Mouse (Mus musculus) bone marrow, adult 2 months (tissue): ENCODE measurements around the gene Det1. TPM values are rescaled to one million over a fixed set of nuclear protein-coding genes. Genes with fewer than 3 reads are reported as not detected.

Experiments
- H3K27ac ChIP-seq: fragments of 200-500 bp; 2 replicates; pipeline ENCODE4 v1.5.1; 2012; ENCODE audit warnings: low read depth, mild to moderate bottlenecking, control low read depth, inconsistent platforms, low read length; ENCODE audit not compliant: control insufficient read depth, poor library complexity, insufficient read depth
- H3K4me1 ChIP-seq: fragments of 200-500 bp; 2 replicates; pipeline ENCODE4 v1.6.1; 2011; ENCODE audit warnings: low read length; ENCODE audit not compliant: control insufficient read depth, insufficient read depth
- H3K4me3 ChIP-seq: fragments of 200-500 bp; replicated peaks from 2 replicates; pipeline ENCODE3; 2011; ENCODE audit warnings: mild to moderate bottlenecking, low read depth, low read length, control low read depth; ENCODE audit not compliant: control insufficient read depth
- CTCF ChIP-seq: fragments of 200-500 bp; IDR thresholded peaks from 2 replicates; pipeline ENCODE4 v1.5.1; 2011; ENCODE audit warnings: low read length, control low read depth; ENCODE audit not compliant: control insufficient read depth, insufficient read depth
- POLR2A ChIP-seq: fragments of 200-500 bp; IDR thresholded peaks from 2 replicates; pipeline ENCODE4 v1.6.1; 2011; ENCODE audit warnings: low read depth, mild to moderate bottlenecking, control low read depth, low read length, borderline replicate concordance; ENCODE audit not compliant: control insufficient read depth
- WGBS: fragments of 180-500 bp; shearing (Covaris S2); methylation state at CpG from one replicate; pipeline ENCODE4 v1.1.7; 2018; 5-methylcytosine and 5-hydroxymethylcytosine counted together
- polyA plus RNA-seq: library from polyadenylated mRNA; stranded (reverse); fragments of >200 nt; gene quantifications from 2 replicates; pipeline ENCODE4 v1.2.4, GENCODE M21; 2011; ENCODE audit warnings: low replicate concordance; ENCODE audit not compliant: missing spikeins, insufficient read depth, insufficient read length

Det1 gene
- polyA plus RNA-seq, 1 experiment: 5.2 TPM

- no peak for TF ChIP-seq CTCF
- TF ChIP-seq POLR2A: no peak
- 6% methylated on average over 6 of the region's 6 CpGs for WGBS
- no peak overlapping the region for H3K27ac ChIP-seq
These were observed 37.1 kb upstream of the Det1 start for GRCm38 (mm10) chr7:78884139-78884538.

GRCm38 (mm10) chr7:78883726-78884060, 36.6 kb upstream of the Det1 start:
- 12% methylated on average over 8 of the region's 8 CpGs for WGBS

More at GRCm38 (mm10) chr7:78884139-78884538, 37.1 kb upstream of the Det1 start:
- Histone ChIP-seq H3K4me3 (no peak overlapping the region), H3K4me1 (no peaks in the 10 kb centered on the region)

GRCm38 (mm10) chr7:78883016-78883725, 36.1 kb upstream of the Det1 start:
- H3K4me1 ChIP-seq: no peaks in the 10 kb centered on the region
- H3K4me3 ChIP-seq: no peak overlapping the region
- no peak overlapping the region for H3K27ac ChIP-seq
- 7% methylated on average over 34 of the region's 34 CpGs for WGBS
- no peak for TF ChIP-seq POLR2A
- TF ChIP-seq CTCF: no peak

More at GRCm38 (mm10) chr7:78883726-78884060, 36.6 kb upstream of the Det1 start:
- Histone ChIP-seq H3K4me3 (no peak overlapping the region), H3K4me1 (no peaks in the 10 kb centered on the region), H3K27ac (no peak overlapping the region)
- TF ChIP-seq POLR2A (no peak), CTCF (no peak)

DNA sequence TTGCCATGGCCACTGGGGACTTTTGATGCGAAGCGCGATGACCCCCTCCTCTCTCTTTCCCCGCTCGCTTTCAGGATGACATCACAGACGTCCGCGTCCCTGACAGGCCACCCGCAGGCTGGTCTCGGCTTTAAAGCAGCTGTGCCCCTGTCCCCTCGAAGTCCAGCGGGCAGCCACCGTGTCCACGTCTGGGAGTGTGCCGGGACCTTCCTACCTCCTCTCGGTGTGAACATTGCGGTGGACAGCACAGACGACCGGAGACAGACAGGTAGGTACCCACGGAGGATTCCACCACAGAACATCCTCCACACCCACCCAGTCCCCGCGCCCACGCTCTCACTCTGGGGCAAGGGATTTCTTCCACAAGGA, 35.4 kb upstream of the Det1 start:
- 4% methylated on average over 23 of the region's 23 CpGs for WGBS
- TF ChIP-seq CTCF: no peak
- no peak for TF ChIP-seq POLR2A
- Histone ChIP-seq H3K4me1 (no peaks in the 10 kb centered on the region), H3K27ac (no peak overlapping the region), H3K4me3 (no peak overlapping the region)

DNA sequence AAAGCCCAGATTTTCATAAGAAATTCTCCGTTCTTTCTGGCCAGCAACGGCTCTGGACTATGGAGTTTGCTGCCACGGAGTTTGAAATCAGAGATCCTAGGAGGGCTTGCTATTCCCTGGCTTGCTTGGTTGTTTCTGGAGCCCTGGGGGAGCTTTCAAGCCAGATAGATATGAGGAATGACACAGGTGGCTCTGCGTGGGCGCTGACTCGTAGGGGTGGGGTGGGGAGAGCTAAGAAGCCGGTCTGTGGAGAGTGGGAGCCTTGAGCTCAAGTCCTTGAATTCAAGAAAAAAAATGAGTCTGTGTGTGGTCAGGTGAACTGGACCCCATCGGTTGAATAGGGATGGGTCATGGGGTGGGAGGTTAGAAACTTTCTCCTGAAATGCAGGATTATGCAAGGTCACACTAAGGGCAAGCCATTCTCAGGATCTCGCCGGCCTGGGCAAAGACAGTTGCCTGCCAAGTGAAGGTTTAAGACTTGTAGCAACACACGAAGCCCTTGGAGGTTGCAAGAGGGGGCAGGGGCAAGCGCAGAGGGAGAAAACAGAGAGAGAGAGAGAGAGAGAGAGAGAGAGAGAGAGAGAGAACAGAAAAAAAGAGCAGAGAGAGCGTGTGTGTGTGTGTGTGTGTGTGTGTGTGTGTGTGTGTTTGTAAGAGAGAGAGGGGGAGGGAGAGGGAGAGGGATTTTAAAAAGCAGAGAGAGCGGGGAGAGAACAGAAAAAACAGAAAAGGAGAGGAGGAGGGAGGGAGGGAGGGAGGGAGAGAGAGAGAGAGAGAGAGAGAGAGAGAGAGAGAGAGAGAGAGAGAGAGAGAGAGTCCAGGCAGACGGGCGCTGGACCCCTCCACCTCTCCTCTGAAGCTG, 34.8 kb upstream of the Det1 start:
- TF ChIP-seq CTCF: no peak
- no peak for TF ChIP-seq POLR2A
- Histone ChIP-seq H3K4me3 (no peak overlapping the region), H3K4me1 (no peaks in the 10 kb centered on the region), H3K27ac (no peak overlapping the region)
- 26% methylated on average over 16 of the region's 16 CpGs for WGBS

DNA sequence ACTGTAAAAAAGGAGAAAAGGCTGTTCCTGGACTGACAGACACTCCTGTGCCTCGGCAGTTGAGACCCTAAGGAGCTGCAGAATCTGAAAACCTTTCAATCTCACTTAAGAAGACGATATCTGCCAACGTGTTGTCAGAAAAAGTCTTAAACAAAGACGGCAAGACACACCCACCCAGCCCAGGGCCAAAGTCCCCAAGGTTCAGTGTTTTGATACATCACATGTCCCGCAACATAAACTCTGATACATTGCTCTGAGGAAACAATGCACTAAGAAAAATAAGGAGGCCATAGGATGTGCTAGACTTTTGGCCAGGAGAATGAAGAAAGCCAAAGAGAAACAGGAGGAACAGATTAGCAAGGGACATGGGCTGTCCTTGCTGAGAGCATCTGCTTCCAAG, 25.8 kb upstream of the Det1 start:
- WGBS: 69% methylated on average over 5 of the region's 5 CpGs

GRCm38 (mm10) chr7:78872366-78872765, 25.3 kb upstream of the Det1 start:
- H3K27ac ChIP-seq: no peak overlapping the region
- 19% methylated on average over 6 of the region's 6 CpGs for WGBS
- no peaks in the 10 kb centered on the region for H3K4me1 ChIP-seq
- no peak overlapping the region for H3K4me3 ChIP-seq
- TF ChIP-seq CTCF (no peak), POLR2A (no peak)

More for the DNA sequence above, 25.8 kb upstream of the Det1 start:
- no peak overlapping the region for H3K27ac ChIP-seq
- H3K4me3 ChIP-seq: no peak overlapping the region
- TF ChIP-seq CTCF (no peak), POLR2A (no peak)
- H3K4me1 ChIP-seq: no peaks in the 10 kb centered on the region

DNA sequence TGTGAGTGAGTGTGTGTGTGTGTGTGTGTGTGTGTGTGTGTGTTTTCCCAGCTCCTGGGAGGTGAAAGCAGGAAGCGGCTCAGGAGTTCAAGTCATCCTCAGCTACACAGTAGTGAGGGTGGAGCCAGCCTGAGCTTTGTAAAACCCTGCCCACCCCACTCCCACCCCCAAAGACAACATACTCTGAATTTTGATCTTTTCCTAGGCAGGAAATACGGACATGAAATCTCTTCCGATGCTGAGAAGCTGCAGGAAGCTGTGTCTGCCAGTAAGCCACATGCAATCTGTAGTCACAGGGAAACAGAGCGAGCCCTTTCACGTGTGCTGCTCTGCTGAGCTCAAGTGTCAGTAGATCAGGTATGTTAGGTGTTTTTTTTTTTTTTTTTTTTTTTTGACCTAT, 21.7 kb upstream of the Det1 start:
- peaks cover 1% of the 10 kb centered on the region; the same call in 1 of the 2 replicates for H3K4me1 ChIP-seq
- TF ChIP-seq POLR2A (no peak), CTCF (no peak)

More for the DNA sequence above, 21.7 kb upstream of the Det1 start:
- WGBS: 38% methylated on average over 5 of the region's 5 CpGs
- H3K27ac ChIP-seq: no peak overlapping the region
- no peak overlapping the region for H3K4me3 ChIP-seq
